Mouse (Mus musculus) lung, embryonic 15.5 days (tissue): ENCODE measurements around the gene Paxx. TPM values are rescaled to one million over a fixed set of nuclear protein-coding genes. Genes with fewer than 3 reads are reported as not detected.

Experiments used
- ATAC-seq: fragments of 200-750 bp; cut with Nextera tagmentation; 2 replicates; pipeline ENCODE4 v1.8.0; 2017; ENCODE audit warnings: moderate number of reproducible peaks, borderline replicate concordance; ENCODE audit not compliant: low FRiP score, low TSS enrichment; ENCODE audit errors: extremely low read depth
- H3K27ac ChIP-seq: fragments of 300-500 bp; sonication (generic); 2 replicates; pipeline ENCODE4 v1.5.1; 2015; ENCODE audit warnings: moderate library complexity, mild to moderate bottlenecking, inconsistent platforms
- H3K27me3 ChIP-seq: fragments of 300-500 bp; sonication (generic); 2 replicates; pipeline ENCODE4 v1.6.1; 2015; ENCODE audit warnings: inconsistent platforms
- H3K36me3 ChIP-seq: fragments of 300-500 bp; sonication (generic); 2 replicates; pipeline ENCODE4 v1.6.1; 2015; ENCODE audit warnings: inconsistent platforms
- H3K4me1 ChIP-seq: fragments of 300-500 bp; sonication (generic); 2 replicates; pipeline ENCODE4 v1.6.1; 2015; ENCODE audit warnings: inconsistent platforms
- H3K4me2 ChIP-seq: fragments of 300-500 bp; sonication (generic); 2 replicates; pipeline ENCODE4 v1.6.1; 2015; ENCODE audit warnings: inconsistent platforms, mild to moderate bottlenecking, moderate library complexity
- H3K4me3 ChIP-seq: fragments of 300-500 bp; sonication (generic); 2 replicates; pipeline ENCODE4 v1.5.1; 2015; ENCODE audit warnings: mild to moderate bottlenecking, inconsistent platforms
- H3K9ac ChIP-seq: fragments of 300-500 bp; sonication (generic); 2 replicates; pipeline ENCODE4 v1.6.1; 2015; ENCODE audit warnings: inconsistent platforms
- H3K9me3 ChIP-seq: fragments of 300-500 bp; sonication (generic); 2 replicates; pipeline ENCODE4 v1.6.1; 2016; ENCODE audit warnings: inconsistent platforms
- WGBS: fragments of 180-500 bp; shearing (Covaris S2); methylation state at CpG from one replicate; pipeline ENCODE4 v1.1.7; 2015; 5-methylcytosine and 5-hydroxymethylcytosine counted together
- polyA plus RNA-seq: library from polyadenylated mRNA; unstranded; fragments of >200 nt; fragmentation: Nextera tagmentation; extraction: Ambion mirVana; gene quantifications from 2 replicates; pipeline ENCODE4 v1.2.1, GENCODE M21; 2015

Gene Paxx
- polyA plus RNA-seq, 1 experiment from 2014 or later, result 37.0 TPM

DNA sequence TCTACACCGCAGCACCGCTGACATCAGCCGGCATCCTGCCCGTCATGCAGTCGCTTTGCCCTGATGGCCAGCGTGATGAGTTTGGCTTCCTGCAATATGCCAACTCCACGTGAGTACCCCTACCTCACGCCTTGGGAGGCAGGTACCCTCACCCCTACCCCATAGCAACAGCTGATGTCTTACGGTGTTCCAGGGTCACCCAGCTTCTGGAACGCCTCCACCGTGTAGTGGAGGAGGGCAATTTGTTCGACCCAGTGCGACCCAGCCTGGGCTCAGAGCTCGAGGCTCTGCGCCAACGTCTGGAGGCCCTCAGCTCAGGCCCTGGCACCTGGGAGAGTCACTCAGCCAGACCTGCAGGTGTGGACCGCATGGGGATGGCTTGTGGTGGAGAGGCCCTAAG, 27.8 kb downstream of the Paxx start:
- no peak for ATAC-seq
- Histone ChIP-seq H3K36me3 (no peaks in the 10 kb centered on the region), H3K4me3 (no peak overlapping the region), H3K27me3 (peaks cover 13% of the 10 kb centered on the region), H3K27ac (no peak overlapping the region), H3K4me1 (0 out of 2 replicates have a peak, but pooled peaks cover 3% of the 10 kb centered on the region), H3K9ac (no peak overlapping the region), H3K4me2 (no peak overlapping the region), H3K9me3 (no peaks in the 10 kb centered on the region)
- 76% methylated on average over 17 of the region's 17 CpGs for WGBS

GRCm38 (mm10) chr2:25432326-25433098, 28.4 kb downstream of the Paxx start:
- H3K4me2 ChIP-seq, result no peak overlapping the region
- H3K9me3 ChIP-seq, result no peaks in the 10 kb centered on the region
- WGBS, result 67% methylated on average over 11 of the region's 11 CpGs
- no peaks in the 10 kb centered on the region for H3K36me3 ChIP-seq
- H3K9ac ChIP-seq, result no peak overlapping the region
- H3K4me1 ChIP-seq, result 0 out of 2 replicates have a peak, but pooled peaks cover 3% of the 10 kb centered on the region
- H3K27ac ChIP-seq, result no peak overlapping the region
- peaks cover 13% of the 10 kb centered on the region for H3K27me3 ChIP-seq
- H3K4me3 ChIP-seq, result no peak overlapping the region
- ATAC-seq, result no peak

DNA sequence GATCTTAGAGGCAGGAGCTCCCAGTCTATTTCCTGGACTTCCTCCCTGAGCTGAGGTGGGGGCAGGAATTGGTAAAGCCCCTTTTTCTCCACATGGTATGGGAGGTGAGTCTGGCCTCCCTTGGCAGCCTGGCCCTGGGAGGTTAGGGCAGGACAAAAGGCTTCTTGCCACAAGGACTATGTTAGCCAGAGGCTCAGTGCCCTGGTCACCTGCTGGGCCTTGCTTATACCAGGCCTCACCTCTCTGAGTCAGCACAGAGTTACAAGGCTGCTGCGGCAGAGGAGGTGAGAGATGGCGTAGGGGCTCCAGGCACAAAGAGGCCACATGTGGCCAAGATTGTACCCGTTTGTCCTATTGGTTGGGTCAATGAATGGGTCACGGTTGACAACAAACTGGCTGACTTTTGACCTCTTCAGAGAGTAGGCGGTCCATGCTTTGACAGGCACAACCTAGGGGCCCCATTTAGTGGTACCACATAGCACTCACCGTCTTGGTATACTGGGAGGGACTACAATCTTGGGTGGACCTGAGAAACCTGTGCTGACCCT, 29.5 kb downstream of the Paxx start:
- Histone ChIP-seq H3K36me3 (no peaks in the 10 kb centered on the region), H3K4me3 (no peak overlapping the region), H3K27me3 (peaks cover 17% of the 10 kb centered on the region), H3K9ac (no peak overlapping the region), H3K4me1 (0 out of 2 replicates have a peak, but pooled peaks cover 3% of the 10 kb centered on the region), H3K27ac (no peak overlapping the region), H3K4me2 (no peak overlapping the region), H3K9me3 (no peaks in the 10 kb centered on the region)
- no peak for ATAC-seq
- 74% methylated on average over 6 of the region's 6 CpGs for WGBS

DNA sequence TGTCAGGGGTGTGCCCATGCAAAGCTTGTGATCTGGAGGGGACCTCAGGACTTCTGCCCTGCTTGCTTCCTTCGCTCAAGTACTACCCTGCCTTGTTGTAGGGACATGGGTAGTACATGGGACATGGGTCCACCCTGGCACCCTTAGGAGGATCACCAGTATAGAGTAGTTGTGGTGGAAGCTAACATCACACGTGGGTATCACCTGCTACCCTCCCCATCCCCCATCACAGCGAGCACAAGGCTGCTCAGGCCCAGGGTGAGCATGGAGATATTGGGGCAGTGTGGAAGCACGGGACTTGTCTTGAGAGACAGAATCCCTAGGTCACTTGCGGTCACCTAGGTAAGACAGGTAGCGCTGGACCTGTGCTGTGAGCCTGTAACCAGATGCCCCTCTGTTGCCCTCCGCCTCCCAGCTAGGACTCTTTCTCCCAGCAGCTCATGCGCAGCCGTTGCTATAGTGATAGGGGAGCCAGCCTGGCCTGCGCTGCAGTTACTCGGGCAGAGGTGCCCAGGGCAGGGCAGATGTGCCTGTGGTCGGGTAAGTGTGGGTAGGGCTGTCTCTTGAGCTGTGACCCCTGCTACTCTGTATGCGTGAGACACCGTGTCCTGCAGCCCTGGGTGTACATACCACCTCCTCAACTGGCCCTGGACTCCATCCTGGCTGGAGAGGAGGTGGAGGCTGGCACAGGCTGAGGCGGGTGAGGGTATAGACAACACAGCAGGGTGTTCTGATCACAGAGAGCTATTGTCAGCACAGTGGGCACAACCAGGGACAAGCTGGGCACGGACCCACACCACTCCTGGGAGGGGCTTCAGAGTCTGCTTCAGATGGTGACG, 30.3 kb downstream of the Paxx start:
- Histone ChIP-seq H3K27me3 (peaks cover 24% of the 10 kb centered on the region), H3K4me3 (no peak overlapping the region), H3K4me1 (0 out of 2 replicates have a peak, but pooled peaks cover 3% of the 10 kb centered on the region), H3K36me3 (no peaks in the 10 kb centered on the region), H3K27ac (no peak overlapping the region), H3K4me2 (no peak overlapping the region), H3K9ac (no peak overlapping the region), H3K9me3 (no peaks in the 10 kb centered on the region)
- WGBS, result 63% methylated on average over 17 of the region's 17 CpGs
- no peak for ATAC-seq

GRCm38 (mm10) chr2:25429435-25430180, 31.3 kb downstream of the Paxx start:
- H3K36me3 ChIP-seq, result no peaks in the 10 kb centered on the region
- H3K27me3 ChIP-seq, result peaks cover 34% of the 10 kb centered on the region
- 61% methylated on average over 5 of the region's 5 CpGs for WGBS
- H3K4me3 ChIP-seq, result 0 out of 2 replicates have a peak overlapping the region, but pooled peaks have one; percentile 2
- no peak for ATAC-seq
- H3K9me3 ChIP-seq, result no peaks in the 10 kb centered on the region
- H3K9ac ChIP-seq, result no peak overlapping the region
- H3K4me1 ChIP-seq, result 0 out of 2 replicates have a peak, but pooled peaks cover 3% of the 10 kb centered on the region
- peak overlapping the region; percentile 97 for H3K4me2 ChIP-seq
- H3K27ac ChIP-seq, result no peak overlapping the region

- peak; percentile 87 for ATAC-seq
- H3K27ac ChIP-seq, result 0 out of 2 replicates have a peak within 1 kb of the TSS, but pooled peaks have one; percentile 38
Observed at GRCm38 (mm10) chr2:25428442-25429236, 32.3 kb downstream of the Paxx start, which contains the start of gene Abca2. TSS of gene Abca2 (plus strand) at chr2:25428703.

DNA sequence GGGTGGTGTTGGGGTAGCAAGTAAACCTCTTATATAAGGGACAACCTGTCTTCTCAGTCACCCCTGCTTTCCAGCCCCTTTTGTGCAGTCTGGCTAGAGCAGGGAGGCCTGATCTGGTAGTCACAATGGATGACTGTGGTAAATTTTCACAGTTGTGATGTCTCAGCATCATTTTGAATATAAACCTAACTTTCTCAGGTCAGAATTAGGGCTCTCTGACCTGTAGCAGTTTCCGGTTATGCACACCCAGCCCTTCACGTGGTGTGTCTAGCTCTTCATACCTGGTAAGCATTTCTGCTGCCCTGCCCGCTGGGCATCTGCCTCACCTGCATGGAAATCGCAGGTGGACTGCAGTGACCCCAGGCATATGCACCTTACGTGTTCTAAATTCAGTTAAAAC, 33.6 kb downstream of the Paxx start:
- Histone ChIP-seq H3K4me2 (no peak overlapping the region), H3K9ac (no peak overlapping the region), H3K36me3 (no peaks in the 10 kb centered on the region), H3K27ac (no peak overlapping the region), H3K27me3 (peaks cover 51% of the 10 kb centered on the region), H3K4me1 (0 out of 2 replicates have a peak, but pooled peaks cover 3% of the 10 kb centered on the region), H3K4me3 (no peak overlapping the region), H3K9me3 (no peaks in the 10 kb centered on the region)
- 77% methylated on average over 5 of the region's 5 CpGs for WGBS
- ATAC-seq, result no peak

More at GRCm38 (mm10) chr2:25428442-25429236, 32.3 kb downstream of the Paxx start, which contains the start of gene Abca2:
- Histone ChIP-seq H3K9ac (peak within 1 kb of the TSS; percentile 65), H3K4me1 (0 out of 2 replicates have a peak, but pooled peaks cover 3% of the 10 kb centered on the region), H3K4me3 (peak within 1 kb of the TSS; percentile 61), H3K36me3 (no peaks in the 10 kb centered on the region), H3K9me3 (no peaks in the 10 kb centered on the region), H3K27me3 (peaks cover 38% of the 10 kb centered on the region), H3K4me2 (peak within 1 kb of the TSS; percentile 97)
- 1% methylated on average over 65 of the region's 89 CpGs for WGBS

DNA sequence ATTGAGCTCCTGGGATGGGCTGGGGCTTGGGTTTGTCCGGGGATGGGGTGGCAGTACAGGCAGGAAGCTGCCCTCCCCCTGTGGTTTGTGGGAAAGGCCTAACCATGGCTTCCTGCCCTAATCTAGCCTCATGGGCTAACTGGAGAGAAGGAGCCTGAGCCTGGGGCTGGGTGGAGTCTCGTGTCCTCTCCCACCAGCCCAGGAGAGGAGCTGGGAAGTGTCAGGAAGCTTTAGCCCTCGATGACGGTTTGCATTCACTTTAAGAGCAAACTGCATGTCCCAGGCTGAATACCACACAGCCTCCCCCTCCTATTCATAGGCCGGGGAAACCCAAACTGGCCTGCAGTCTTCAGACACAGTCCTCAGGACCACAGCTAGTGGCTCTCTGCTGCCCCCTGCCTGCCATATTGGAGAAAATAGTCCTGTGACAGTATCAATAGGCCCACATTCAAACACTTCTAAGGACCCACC, 34.1 kb downstream of the Paxx start:
- no peak overlapping the region for H3K4me2 ChIP-seq
- H3K9ac ChIP-seq, result no peak overlapping the region
- H3K36me3 ChIP-seq, result no peaks in the 10 kb centered on the region
- no peak overlapping the region for H3K27ac ChIP-seq
- no peak for ATAC-seq
- H3K27me3 ChIP-seq, result peaks cover 51% of the 10 kb centered on the region
- no peaks in the 10 kb centered on the region for H3K9me3 ChIP-seq
- WGBS, result 31% methylated on average over 5 of the region's 5 CpGs
- no peak overlapping the region for H3K4me3 ChIP-seq
- 0 out of 2 replicates have a peak, but pooled peaks cover 3% of the 10 kb centered on the region for H3K4me1 ChIP-seq

DNA sequence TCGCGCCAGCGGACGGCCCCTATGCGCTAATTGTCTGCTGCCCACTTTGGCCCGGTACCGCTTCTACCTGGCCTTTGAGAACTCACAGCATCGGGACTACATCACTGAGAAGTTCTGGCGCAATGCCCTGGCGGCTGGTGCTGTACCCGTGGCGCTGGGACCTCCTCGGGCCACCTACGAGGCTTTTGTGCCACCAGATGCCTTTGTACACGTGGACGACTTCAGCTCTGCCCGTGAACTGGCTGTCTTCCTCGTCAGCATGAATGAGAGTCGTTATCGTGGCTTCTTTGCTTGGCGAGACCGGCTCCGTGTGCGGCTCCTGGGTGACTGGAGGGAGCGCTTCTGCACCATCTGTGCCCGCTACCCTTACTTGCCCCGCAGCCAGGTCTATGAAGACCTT, 35.4 kb downstream of the Paxx start:
- no peak for ATAC-seq
- H3K9me3 ChIP-seq, result no peaks in the 10 kb centered on the region
- H3K9ac ChIP-seq, result no peak overlapping the region

GRCm38 (mm10) chr2:25423626-25424025, 37.3 kb downstream of the Paxx start:
- H3K4me3 ChIP-seq, result no peak overlapping the region
- ATAC-seq, result no peak
- H3K4me1 ChIP-seq, result no peaks in the 10 kb centered on the region
- H3K36me3 ChIP-seq, result no peaks in the 10 kb centered on the region
- no peak overlapping the region for H3K9ac ChIP-seq
- no peak overlapping the region for H3K27ac ChIP-seq
- no peak overlapping the region for H3K4me2 ChIP-seq
- WGBS, result 14% methylated on average over 1 of the region's 1 CpGs
- no peaks in the 10 kb centered on the region for H3K9me3 ChIP-seq
- peaks cover 39% of the 10 kb centered on the region for H3K27me3 ChIP-seq

More for the DNA sequence above, 35.4 kb downstream of the Paxx start:
- no peak overlapping the region for H3K27ac ChIP-seq
- no peaks in the 10 kb centered on the region for H3K36me3 ChIP-seq
- 0 out of 2 replicates have a peak, but pooled peaks cover 3% of the 10 kb centered on the region for H3K4me1 ChIP-seq
- peaks cover 51% of the 10 kb centered on the region for H3K27me3 ChIP-seq
- H3K4me3 ChIP-seq, result no peak overlapping the region
- WGBS, result 42% methylated on average over 27 of the region's 27 CpGs
- no peak overlapping the region for H3K4me2 ChIP-seq
